Mouse (Mus musculus) adrenal gland, adult (tissue): ENCODE measurements around the gene Tmem171.

Source experiments
- DNase-seq, 2 experiments: peaks; one replicate each; pipeline ENCODE4 v3.0.0; 2022 to 2023; ENCODE audit warnings: low spot score in 1 of 2; ENCODE audit not compliant: inconsistent age in 2 of 2

Tmem171 gene

GRCm38 (mm10) chr13:98695546-98695945, 912 bp upstream of the Tmem171 start:
- DNase-seq = peak in 1 of 2 experiments; percentile 51

GRCm38 (mm10) chr13:98693316-98693715, 1.3 kb downstream of the Tmem171 start:
- DNase-seq = no peak

- no peak for DNase-seq
Measured at GRCm38 (mm10) chr13:98691956-98692515, 2.6 kb downstream of the Tmem171 start.

- no peak for DNase-seq
Measured at GRCm38 (mm10) chr13:98690886-98691285, 3.7 kb downstream of the Tmem171 start.

- no peak for DNase-seq
Measured at GRCm38 (mm10) chr13:98689605-98690290, 4.9 kb downstream of the Tmem171 start.

GRCm38 (mm10) chr13:98687931-98688330, 6.7 kb downstream of the Tmem171 start:
- no peak for DNase-seq

- DNase-seq = no peak
Measured at GRCm38 (mm10) chr13:98684144-98684900, 10.3 kb downstream of the Tmem171 start.

GRCm38 (mm10) chr13:98683412-98683811, 11.2 kb downstream of the Tmem171 start:
- DNase-seq = no peak

- DNase-seq = no peak
Measured at GRCm38 (mm10) chr13:98680470-98681060, 14.1 kb downstream of the Tmem171 start.

- DNase-seq = no peak
Measured at GRCm38 (mm10) chr13:98679631-98680041, 15.0 kb downstream of the Tmem171 start.

GRCm38 (mm10) chr13:98679230-98679629, 15.4 kb downstream of the Tmem171 start:
- DNase-seq = no peak

GRCm38 (mm10) chr13:98673922-98674321, 20.7 kb downstream of the Tmem171 start:
- peak in 1 of 2 experiments; percentile 29 for DNase-seq

- no peak for DNase-seq
Measured at GRCm38 (mm10) chr13:98669296-98669695, 25.3 kb downstream of the Tmem171 start.

GRCm38 (mm10) chr13:98667316-98667715, 27.3 kb downstream of the Tmem171 start:
- DNase-seq = no peak

GRCm38 (mm10) chr13:98665240-98665639, 29.4 kb downstream of the Tmem171 start:
- DNase-seq = no peak

GRCm38 (mm10) chr13:98662173-98662675, 32.4 kb downstream of the Tmem171 start:
- DNase-seq = no peak

- DNase-seq = no peak
Measured at GRCm38 (mm10) chr13:98656034-98656471, 38.6 kb downstream of the Tmem171 start.

- no peak for DNase-seq
Measured at GRCm38 (mm10) chr13:98655346-98655745, 39.3 kb downstream of the Tmem171 start.

GRCm38 (mm10) chr13:98654129-98654939, 40.3 kb downstream of the Tmem171 start:
- DNase-seq = no peak

- no peak for DNase-seq
Measured at GRCm38 (mm10) chr13:98652194-98652593, 42.4 kb downstream of the Tmem171 start.
